Mouse (Mus musculus) adrenal gland, postnatal 10 days (tissue): Measurements from ENCODE around the gene Plxnb2. TPM values are rescaled to one million over a fixed set of nuclear protein-coding genes. Genes with fewer than 3 reads are reported as not detected.

ENCODE experiments used
- DNase-seq: peaks from one replicate; pipeline ENCODE4 v3.0.0; 2021; ENCODE audit warnings: mixed read lengths
- microRNA-seq: library from miRNA; unstranded; fragments of <30 nt; microRNA quantifications from one replicate; pipeline ENCODE4 v1.2.0, GENCODE M21; 2021
- total RNA-seq, 2 experiments: library from RNA; stranded (reverse); gene quantifications; 2 replicates each; pipeline ENCODE4 v1.2.3; 2021

Plxnb2 gene
- total RNA-seq, 2 experiments from 2014 or later: 96.8 to 105 TPM

- DNase-seq: no peak
Measured at GRCm38 (mm10) chr15:89126622-89127021, 54.0 kb downstream of the Plxnb2 start.

DNA sequence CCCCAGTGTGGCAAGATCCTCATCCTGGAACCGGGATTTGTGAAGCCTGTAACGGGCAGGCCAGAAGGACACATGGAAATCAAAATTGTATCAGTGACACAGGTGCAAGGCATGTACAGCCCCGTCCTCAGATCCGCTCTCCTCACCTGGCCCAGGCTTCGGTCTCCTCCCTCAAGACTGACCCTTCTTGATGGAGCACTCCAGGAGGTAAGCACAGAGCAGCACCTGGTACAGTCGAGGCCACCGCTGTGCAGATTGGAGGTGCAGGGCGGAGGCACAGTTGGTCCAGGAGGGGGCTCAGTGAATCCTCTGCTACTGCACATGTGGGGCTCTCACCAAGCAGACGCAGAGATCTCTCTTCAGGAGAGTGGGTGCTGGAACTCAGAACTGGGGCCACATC is 55.2 kb downstream of the Plxnb2 start:
- no peak for DNase-seq

GRCm38 (mm10) chr15:89124312-89124711 is 56.3 kb downstream of the Plxnb2 start:
- DNase-seq: no peak

DNA sequence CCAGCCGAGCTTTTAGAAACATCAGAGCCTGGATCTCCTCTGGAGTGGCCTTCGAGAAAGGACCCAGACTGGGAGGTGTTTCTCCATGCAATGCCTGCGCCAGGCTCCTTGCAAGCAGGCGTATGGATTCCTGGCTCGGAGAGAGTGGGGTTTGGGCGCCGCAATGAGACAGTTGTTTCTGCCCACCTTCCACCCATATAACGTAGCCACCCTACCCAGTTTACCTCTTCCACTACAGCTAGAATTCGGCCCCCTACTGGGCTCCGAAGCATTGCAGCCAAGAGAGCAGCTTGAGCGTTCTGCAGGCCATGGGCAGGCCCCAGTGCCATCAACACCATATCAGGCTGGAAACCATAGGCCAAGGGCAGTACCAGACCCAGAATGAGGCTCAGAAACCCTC is 57.0 kb downstream of the Plxnb2 start:
- peak; percentile 52 for DNase-seq

DNA sequence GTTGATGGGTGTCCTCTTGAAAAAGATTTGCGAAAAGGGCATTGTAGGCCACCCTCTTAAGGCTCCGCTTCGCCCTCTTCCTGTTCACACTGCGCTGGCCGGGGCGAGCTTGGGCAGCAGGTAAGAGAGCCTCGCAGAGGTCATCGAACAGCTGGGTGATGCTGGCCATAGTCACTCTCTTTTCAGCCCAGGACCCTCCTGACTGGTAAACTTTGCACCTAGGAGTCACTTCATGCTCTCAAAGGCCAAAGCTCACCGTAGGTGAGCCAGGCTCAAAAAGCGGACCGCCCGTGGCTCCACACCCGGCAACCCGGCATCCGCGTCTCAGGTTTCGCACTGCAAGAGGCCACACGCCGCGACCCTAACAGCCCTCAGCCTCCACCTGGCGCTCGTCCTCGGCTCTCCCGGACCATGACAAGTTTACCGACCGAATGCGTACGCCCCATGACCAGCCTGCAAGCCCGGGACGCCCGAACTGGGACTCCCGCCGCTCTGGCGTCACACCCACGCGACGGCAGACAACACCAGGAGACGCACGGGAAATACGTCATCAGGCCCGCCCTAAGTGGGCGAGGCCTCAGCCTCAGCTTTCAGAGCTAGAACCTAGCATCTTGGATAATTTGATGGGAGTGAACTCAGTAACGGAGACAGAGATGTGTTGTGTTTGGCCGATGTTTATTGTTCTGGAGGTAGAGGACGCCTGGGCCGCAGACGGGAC is 57.8 kb downstream of the Plxnb2 start, which contains the start of gene Tubgcp6:
Gene Tubgcp6 (minus strand): TSS at position 464 of the 718 bp plus-strand sequence.
- DNase-seq: peak; percentile 97

- no peak for DNase-seq
Measured at GRCm38 (mm10) chr15:89118007-89118406, 62.6 kb downstream of the Plxnb2 start.

DNA sequence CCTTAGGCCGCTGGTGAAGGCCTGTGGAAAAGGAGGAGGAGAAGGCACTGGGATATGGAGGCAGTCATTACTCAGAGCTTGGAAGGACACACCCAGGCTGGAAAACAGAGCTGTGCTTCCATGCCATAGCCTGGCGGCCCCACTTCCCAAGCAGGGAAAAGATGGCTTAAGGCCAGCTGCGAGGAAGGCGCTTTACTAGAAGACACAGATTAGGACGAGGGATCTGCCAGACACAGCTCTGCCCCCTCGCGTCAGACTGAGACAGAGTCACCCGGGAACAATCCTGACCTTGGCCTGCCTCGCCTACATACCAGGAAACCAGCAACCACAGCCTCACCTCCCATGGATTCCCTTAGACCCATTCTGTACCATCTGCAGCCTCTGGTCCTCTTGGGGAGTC is 70.4 kb downstream of the Plxnb2 start:
- peak; percentile 73 for DNase-seq

DNA sequence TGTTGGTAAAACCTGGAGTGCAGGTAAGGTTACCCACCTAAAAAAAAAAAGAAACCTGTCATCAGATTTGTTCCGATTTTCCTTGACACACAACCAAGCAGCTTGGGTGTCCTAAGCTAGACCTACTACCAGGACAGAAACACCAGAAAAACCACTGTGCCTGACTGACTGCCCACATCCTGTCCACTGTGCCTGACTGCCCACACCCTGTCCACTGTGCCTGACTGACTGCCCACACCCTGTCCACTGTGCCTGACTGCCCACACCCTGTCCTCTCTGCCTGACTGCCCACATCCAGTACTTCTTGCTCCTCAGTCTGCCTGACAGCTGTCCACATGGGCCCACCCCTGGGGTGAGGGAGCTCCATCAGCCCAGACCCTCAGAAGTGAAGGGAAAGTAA is 73.6 kb downstream of the Plxnb2 start:
- no peak for DNase-seq

- DNase-seq: no peak
Measured at GRCm38 (mm10) chr15:89106073-89106472, 74.5 kb downstream of the Plxnb2 start.

Small RNA genes within 50 kb of the gene (microRNA-seq; reads per million reads assigned to microRNA genes)
- gene Mir6958: not detected
- gene Mir7118: not detected

Other genes with a start within 250 kb of the Plxnb2 start
- not detected for gene Ttll8, start 226.4 kb downstream of the Plxnb2 start, total RNA-seq
- gene Mlc1, start 201.8 kb downstream of the Plxnb2 start, total RNA-seq: under 1 TPM in 1 of 2 experiments, not detected in 1; 0.09 TPM
- not detected for gene Mov10l1, start 197.9 kb downstream of the Plxnb2 start, total RNA-seq
- 1 to 10 TPM; 1.5 to 1.9 TPM for gene Panx2, start 121.1 kb downstream of the Plxnb2 start, total RNA-seq
- gene Trabd, start 105.7 kb downstream of the Plxnb2 start, total RNA-seq: 10 to 100 TPM; 42.9 to 48.5 TPM
- 10 to 100 TPM; 29.8 to 29.9 TPM for gene Selenoo, start 91.7 kb downstream of the Plxnb2 start, total RNA-seq
- gene Tubgcp6, start 57.7 kb downstream of the Plxnb2 start, total RNA-seq: 10 to 100 TPM; 13.5 to 18.6 TPM
- gene Hdac10, start 52.1 kb downstream of the Plxnb2 start, total RNA-seq: 10 to 100 TPM; 10.5 to 17.8 TPM
- 10 to 100 TPM; 10.1 to 19.3 TPM for gene Mapk12, start 40.1 kb downstream of the Plxnb2 start, total RNA-seq
- 1 to 10 TPM; 5.1 to 7.3 TPM for gene Mapk11, start 31.2 kb downstream of the Plxnb2 start, total RNA-seq
- gene Dennd6b, start 15.7 kb upstream of the Plxnb2 start, total RNA-seq: 1 to 10 TPM; 4.7 to 7.4 TPM
- gene Ppp6r2, start 30.8 kb upstream of the Plxnb2 start, total RNA-seq: 10 to 100 TPM; 41.8 to 52.0 TPM
- 10 to 100 TPM; 80.3 to 85.7 TPM for gene Sbf1, start 134.5 kb upstream of the Plxnb2 start, total RNA-seq
- gene Adm2, start 141.9 kb upstream of the Plxnb2 start, total RNA-seq: not detected
- gene Miox, start 153.6 kb upstream of the Plxnb2 start, total RNA-seq: 1 to 10 TPM; 1.8 to 3.3 TPM
- 10 to 100 TPM; 38.6 to 41.9 TPM for gene Lmf2, start 174.9 kb upstream of the Plxnb2 start, total RNA-seq
- 100 to 1,000 TPM in 1 of 2 experiments, 10 to 100 TPM in 1; 89.2 to 103 TPM for gene Ncaph2, start 174.9 kb upstream of the Plxnb2 start, total RNA-seq
- 10 to 100 TPM; 34.7 to 43.7 TPM for gene Sco2, start 193.1 kb upstream of the Plxnb2 start, total RNA-seq
- gene Tymp, start 196.3 kb upstream of the Plxnb2 start, total RNA-seq: 1 to 10 TPM; 3.4 to 9.8 TPM
- 1 to 10 TPM; 1.4 to 1.5 TPM for gene Odf3b, start 198.5 kb upstream of the Plxnb2 start, total RNA-seq
- gene Klhdc7b, start 204.1 kb upstream of the Plxnb2 start, total RNA-seq: under 1 TPM in 1 of 2 experiments, not detected in 1; 0.06 TPM
- not detected for gene Syce3, start 229.7 kb upstream of the Plxnb2 start, total RNA-seq
- gene Cpt1b, start 245.1 kb upstream of the Plxnb2 start, total RNA-seq: 100 to 1,000 TPM; 554 to 660 TPM
- gene C730034F03Rik, start 248.8 kb upstream of the Plxnb2 start, total RNA-seq: 1 to 10 TPM; 2.5 to 3.5 TPM
- gene Gm44502, start 248.9 kb upstream of the Plxnb2 start, total RNA-seq: 1 to 10 TPM; 5.6 to 9.2 TPM
- 100 to 1,000 TPM; 106 to 128 TPM for gene Chkb, start 249.1 kb upstream of the Plxnb2 start, total RNA-seq